Mouse (Mus musculus) kidney, embryonic 16.5 days (tissue): ENCODE data around the gene Abraxas2. TPM values are rescaled to one million over a fixed set of nuclear protein-coding genes. Genes with fewer than 3 reads are reported as not detected.

Source experiments
- ATAC-seq: fragments of 200-750 bp; cut with Nextera tagmentation; 2 replicates; pipeline ENCODE4 v1.8.0; 2017; ENCODE audit warnings: moderate TSS enrichment; ENCODE audit not compliant: low FRiP score, low TSS enrichment
- H3K27ac ChIP-seq: fragments of 300-500 bp; sonication (generic); 2 replicates; pipeline ENCODE4 v1.5.1; 2014; ENCODE audit warnings: low read length
- H3K27me3 ChIP-seq: fragments of 300-500 bp; sonication (generic); 2 replicates; pipeline ENCODE4 v1.6.1; 2014; ENCODE audit warnings: low read length, control low read depth, mixed read lengths; ENCODE audit not compliant: insufficient read depth
- H3K36me3 ChIP-seq: fragments of 300-500 bp; sonication (generic); 2 replicates; pipeline ENCODE4 v1.6.1; 2014; ENCODE audit warnings: low read length, control low read depth, mixed read lengths; ENCODE audit not compliant: insufficient read depth
- H3K4me1 ChIP-seq: fragments of 300-500 bp; sonication (generic); 2 replicates; pipeline ENCODE4 v1.6.1; 2014; ENCODE audit warnings: low read length, control low read depth, mixed read lengths; ENCODE audit not compliant: insufficient read depth
- H3K4me2 ChIP-seq: fragments of 300-500 bp; sonication (generic); replicated peaks from 2 replicates; pipeline ENCODE4 v1.6.1; 2014; ENCODE audit warnings: low read depth, low read length
- H3K4me3 ChIP-seq: fragments of 300-500 bp; sonication (generic); 2 replicates; pipeline ENCODE4 v1.5.1; 2014; ENCODE audit warnings: mild to moderate bottlenecking, low read length
- H3K9ac ChIP-seq: fragments of 300-500 bp; sonication (generic); replicated peaks from 2 replicates; pipeline ENCODE4 v1.6.1; 2014; ENCODE audit warnings: low read length
- H3K9me3 ChIP-seq: fragments of 300-500 bp; sonication (generic); 2 replicates; pipeline ENCODE4 v1.6.1; 2016; ENCODE audit warnings: low read length, control low read depth
- WGBS: fragments of 180-500 bp; shearing (Covaris S2); extraction: QIAGEN DNeasy Blood & Tissue Kit; methylation state at CpG from one replicate; pipeline ENCODE4 v1.1.7; 2014; 5-methylcytosine and 5-hydroxymethylcytosine counted together
- polyA plus RNA-seq: library from polyadenylated mRNA; unstranded; fragments of >200 nt; fragmentation: Nextera tagmentation; extraction: Ambion mirVana; gene quantifications from 2 replicates; pipeline ENCODE4 v1.2.1, GENCODE M21; 2015

Gene Abraxas2
- polyA plus RNA-seq, 1 experiment from 2014 or later, result 34.2 TPM

- peaks cover 10% of the 10 kb centered on the region for H3K4me1 ChIP-seq
- H3K4me2 ChIP-seq, result peak overlapping the region; percentile 58
- H3K36me3 ChIP-seq, result no peaks in the 10 kb centered on the region
- WGBS, result 91% methylated on average over 5 of the region's 5 CpGs
- peak overlapping the region; percentile 89 for H3K4me3 ChIP-seq
- no peak overlapping the region; the same call in 1 of the 2 replicates for H3K27ac ChIP-seq
- no peaks in the 10 kb centered on the region for H3K9me3 ChIP-seq
- no peaks in the 10 kb centered on the region for H3K27me3 ChIP-seq
- H3K9ac ChIP-seq, result peak overlapping the region; percentile 95; the same call in 1 of the 2 replicates
- no peak for ATAC-seq
Observed at GRCm38 (mm10) chr7:132930055-132930454, 71.0 kb downstream of the Abraxas2 start.

- peaks cover 10% of the 10 kb centered on the region for H3K4me1 ChIP-seq
- peak within 1 kb of the TSS; percentile 95 for H3K9ac ChIP-seq
- H3K4me2 ChIP-seq, result peak within 1 kb of the TSS; percentile 81
- H3K27ac ChIP-seq, result peak within 1 kb of the TSS; percentile 93
- under 1% methylated on average over 58 of the region's 93 CpGs for WGBS
- peak; percentile 100 for ATAC-seq
- H3K36me3 ChIP-seq, result no peaks in the 10 kb centered on the region
- no peaks in the 10 kb centered on the region for H3K27me3 ChIP-seq
- H3K9me3 ChIP-seq, result no peaks in the 10 kb centered on the region
- peak within 1 kb of the TSS; percentile 89 for H3K4me3 ChIP-seq
Observed at GRCm38 (mm10) chr7:132930850-132931559, 72.0 kb downstream of the Abraxas2 start, which contains the start of gene Zranb1. Gene Zranb1 (plus strand): TSS chr7:132931142.

GRCm38 (mm10) chr7:132931560-132932351 is 72.7 kb downstream of the Abraxas2 start:
- under 1% methylated on average over 53 of the region's 55 CpGs for WGBS
- Histone ChIP-seq H3K9ac (peak overlapping the region; percentile 95), H3K9me3 (no peaks in the 10 kb centered on the region), H3K27me3 (no peaks in the 10 kb centered on the region), H3K27ac (peak overlapping the region; percentile 93), H3K4me1 (peaks cover 10% of the 10 kb centered on the region), H3K4me3 (peak overlapping the region; percentile 89), H3K36me3 (no peaks in the 10 kb centered on the region), H3K4me2 (peak overlapping the region; percentile 81)
- ATAC-seq, result no peak

GRCm38 (mm10) chr7:132933331-132933730 is 74.3 kb downstream of the Abraxas2 start:
- no peak for ATAC-seq
- no peak overlapping the region for H3K4me3 ChIP-seq
- H3K27ac ChIP-seq, result no peak overlapping the region
- no peaks in the 10 kb centered on the region for H3K27me3 ChIP-seq
- H3K4me2 ChIP-seq, result no peak overlapping the region
- H3K36me3 ChIP-seq, result no peaks in the 10 kb centered on the region
- 91% methylated on average over 1 of the region's 1 CpGs for WGBS
- H3K4me1 ChIP-seq, result peaks cover 10% of the 10 kb centered on the region
- no peaks in the 10 kb centered on the region for H3K9me3 ChIP-seq
- H3K9ac ChIP-seq, result no peak overlapping the region

Other genes with a start within 250 kb of the Abraxas2 start
- gene Lhpp, start 248.6 kb upstream of the Abraxas2 start, polyA plus RNA-seq, result 23.1 and 24.3 TPM in 2 replicates
- gene Fam53b, start 45.3 kb upstream of the Abraxas2 start, polyA plus RNA-seq, result 22.5 and 23.3 TPM in 2 replicates
- gene Eef1akmt2, start 6.6 kb upstream of the Abraxas2 start, polyA plus RNA-seq, result 64.9 and 71.2 TPM in 2 replicates
- gene Zranb1, start 71.9 kb downstream of the Abraxas2 start, polyA plus RNA-seq, result 9.6 and 10.0 TPM in 2 replicates